In genomic region chr16:22152941-22153444, GRCm38 (mm10) we compare ENCODE assay signal across 26 mouse cellular contexts. TPM values are rescaled to one million over a fixed set of nuclear protein-coding genes. Genes with fewer than 3 reads are reported as not detected.
DNase-seq lines count a peak whose midpoint lies in the region; ATAC-seq lines count a peak whose summit lies in the region.
"Had no signal": no experiment of that assay in that cellular context is flagged by ENCODE, and none has a peak within 500 bp of the region (broad histone marks: within the 10 kb centered on the region; RNA-seq: fewer than 3 reads in every experiment).

No protein-coding gene starts in this region.

- peaks cover 15% of the 10 kb centered on the region; the same call in 1 of the 2 replicates for H3K4me1 ChIP-seq in forebrain, embryonic 11.5 days (replicated peaks; ENCODE audit: control insufficient read depth, insufficient read depth, low read length)
- H3K4me1 ChIP-seq in forebrain, embryonic 10.5 days: peaks cover 53% of the 10 kb centered on the region
- peaks cover 19% of the 10 kb centered on the region for H3K4me1 ChIP-seq in midbrain, embryonic 11.5 days (ENCODE audit: control insufficient read depth, insufficient read depth, low read length)
- H3K4me1 ChIP-seq in midbrain, embryonic 10.5 days: peaks cover 46% of the 10 kb centered on the region
- peaks cover 7% of the 10 kb centered on the region; the same call in 1 of the 2 replicates for H3K4me1 ChIP-seq in midbrain, embryonic 16.5 days (ENCODE audit: control insufficient read depth, insufficient read depth, low read length)

- no peaks in the 10 kb centered on the region for H3K27me3 ChIP-seq in forebrain, embryonic 11.5 days (ENCODE audit: control insufficient read depth, insufficient read depth, low read length)
- H3K27me3 ChIP-seq in forebrain, embryonic 10.5 days (ENCODE audit: poor library complexity, severe bottlenecking): no peaks in the 10 kb centered on the region
- no peaks in the 10 kb centered on the region for H3K27me3 ChIP-seq in midbrain, embryonic 11.5 days (ENCODE audit: control insufficient read depth, insufficient read depth, low read length)
- no peaks in the 10 kb centered on the region for H3K27me3 ChIP-seq in midbrain, embryonic 10.5 days (ENCODE audit: low read depth, poor library complexity, severe bottlenecking)
- H3K27me3 ChIP-seq in midbrain, embryonic 16.5 days (ENCODE audit: control insufficient read depth, insufficient read depth, low read depth, low read length): no peaks in the 10 kb centered on the region
- H3K27me3 ChIP-seq: CH12.LX; heart, embryonic 12.5 days; limb, embryonic 13.5 days; liver, embryonic 12.5 days had no signal

- no peak overlapping the region for H3K9ac ChIP-seq in forebrain, embryonic 11.5 days (ENCODE audit: low read length)
- H3K9ac ChIP-seq in midbrain, embryonic 11.5 days (ENCODE audit: low read length): no peak overlapping the region
- no peak overlapping the region for H3K9ac ChIP-seq in midbrain, embryonic 16.5 days (ENCODE audit: low read depth, low read length)
- H3K9ac ChIP-seq: forebrain, postnatal 0 days; heart, embryonic 12.5 days; limb, embryonic 13.5 days; liver, embryonic 12.5 days had no signal

- peak; percentile 45 for DNase-seq in forebrain, embryonic 11.5 days (ENCODE audit: low spot score)
- DNase-seq in forebrain, embryonic 10.5 days (ENCODE audit: extremely low spot score, low spot score): no peak
- DNase-seq in midbrain, embryonic 11.5 days (ENCODE audit: low spot score, missing footprints): peak; percentile 21
- DNase-seq in midbrain, embryonic 10.5 days (ENCODE audit: low spot score): no peak
- DNase-seq in 416B (ENCODE audit: low read depth): peak; percentile 28
- no peak for DNase-seq in lung, postnatal 10 days
- DNase-seq in ovary, postnatal 36 days (ENCODE audit: low spot score): no peak
- DNase-seq: adrenal gland, postnatal 10 days; cerebellum, adult 18-20 months; cerebellum, postnatal 14 days; forebrain, postnatal 0 days; gastrocnemius, postnatal 14 days; heart, adult 18-20 months; heart, postnatal 10 days; kidney, adult 8-10 months; kidney, postnatal 25 days; lung, adult 18-20 months; lung, postnatal 14 days; right cerebral cortex, postnatal 14 days; thymus, postnatal 14 days had no signal

- no peaks in the 10 kb centered on the region for H3K9me3 ChIP-seq in forebrain, embryonic 11.5 days (ENCODE audit: control insufficient read depth, low read length)
- H3K9me3 ChIP-seq in forebrain, embryonic 10.5 days: no peaks in the 10 kb centered on the region
- H3K9me3 ChIP-seq in midbrain, embryonic 11.5 days (ENCODE audit: control insufficient read depth, low read length): no peaks in the 10 kb centered on the region
- no peaks in the 10 kb centered on the region for H3K9me3 ChIP-seq in midbrain, embryonic 10.5 days (replicated peaks)
- H3K9me3 ChIP-seq in midbrain, embryonic 16.5 days (replicated peaks; ENCODE audit: control insufficient read depth, low read length, poor library complexity, severe bottlenecking): no peaks in the 10 kb centered on the region
- H3K9me3 ChIP-seq: heart, embryonic 12.5 days; limb, embryonic 13.5 days; liver, embryonic 12.5 days; megakaryocyte, embryonic 14.5 days had no signal

- no peak overlapping the region for H3K27ac ChIP-seq in forebrain, embryonic 11.5 days (ENCODE audit: low read depth, low read length)
- H3K27ac ChIP-seq in forebrain, embryonic 10.5 days: no peak overlapping the region
- H3K27ac ChIP-seq in midbrain, embryonic 11.5 days (ENCODE audit: low read depth, low read length): no peak overlapping the region
- no peak overlapping the region for H3K27ac ChIP-seq in midbrain, embryonic 10.5 days (replicated peaks)
- no peak overlapping the region for H3K27ac ChIP-seq in midbrain, embryonic 16.5 days (ENCODE audit: low read length)
- H3K27ac ChIP-seq: limb, embryonic 13.5 days; liver, embryonic 12.5 days had no signal

- no peak overlapping the region for H3K4me3 ChIP-seq in forebrain, embryonic 11.5 days (ENCODE audit: low read depth, low read length)
- no peak overlapping the region for H3K4me3 ChIP-seq in forebrain, embryonic 10.5 days
- H3K4me3 ChIP-seq in midbrain, embryonic 11.5 days (ENCODE audit: low read depth, low read length): no peak overlapping the region
- H3K4me3 ChIP-seq in midbrain, embryonic 10.5 days: no peak overlapping the region
- H3K4me3 ChIP-seq in midbrain, embryonic 16.5 days (ENCODE audit: low read depth, low read length): no peak overlapping the region
- H3K4me3 ChIP-seq: heart, embryonic 12.5 days; limb, embryonic 13.5 days; liver, embryonic 12.5 days; megakaryocyte, embryonic 14.5 days had no signal

- no peaks in the 10 kb centered on the region for H3K36me3 ChIP-seq in forebrain, embryonic 11.5 days (ENCODE audit: control insufficient read depth, insufficient read depth, low read length)
- H3K36me3 ChIP-seq in forebrain, embryonic 10.5 days (replicated peaks): peaks cover 15% of the 10 kb centered on the region
- H3K36me3 ChIP-seq in midbrain, embryonic 11.5 days (ENCODE audit: control insufficient read depth, insufficient read depth, low read length): no peaks in the 10 kb centered on the region
- H3K36me3 ChIP-seq in midbrain, embryonic 10.5 days: 0 out of 2 replicates have a peak, but pooled peaks cover 8% of the 10 kb centered on the region
- no peaks in the 10 kb centered on the region for H3K36me3 ChIP-seq in midbrain, embryonic 16.5 days (ENCODE audit: control insufficient read depth, insufficient read depth, low read length)
- H3K36me3 ChIP-seq: heart, embryonic 12.5 days had no signal

- 97% methylated on average over 11 of the region's 11 CpGs for WGBS in forebrain, embryonic 11.5 days
- 91% methylated on average over 11 of the region's 11 CpGs for WGBS in forebrain, embryonic 10.5 days
- 95% methylated on average over 11 of the region's 11 CpGs for WGBS in midbrain, embryonic 11.5 days
- 92% methylated on average over 11 of the region's 11 CpGs for WGBS in midbrain, embryonic 10.5 days
- WGBS in midbrain, embryonic 16.5 days: 93% methylated on average over 11 of the region's 11 CpGs

- no peak for ATAC-seq in forebrain, embryonic 11.5 days (replicated peaks; ENCODE audit: low FRiP score)
- 0 out of 2 replicates have a peak, but pooled peaks have one; percentile 19 for ATAC-seq in midbrain, embryonic 11.5 days (ENCODE audit: low FRiP score)
- peak; percentile 60; the same call in 1 of the 2 replicates for ATAC-seq in midbrain, embryonic 16.5 days
- ATAC-seq: forebrain, postnatal 0 days; liver, embryonic 12.5 days had no signal

- no peak overlapping the region for H3K4me2 ChIP-seq in forebrain, embryonic 11.5 days (ENCODE audit: low read depth, low read length, severe bottlenecking)
- no peak overlapping the region for H3K4me2 ChIP-seq in midbrain, embryonic 11.5 days
- H3K4me2 ChIP-seq in midbrain, embryonic 16.5 days (ENCODE audit: low read length): no peak overlapping the region
- H3K4me2 ChIP-seq: heart, embryonic 12.5 days; limb, embryonic 13.5 days; liver, embryonic 12.5 days had no signal

RNA-seq across cellular contexts. Expression of gene Igf2bp2, which starts 10.1 kb away (rescaled TPM):
- polyA plus RNA-seq in forebrain, embryonic 11.5 days (2014; fragmentation: Nextera tagmentation; extraction: Ambion mirVana): 155 and 169 TPM in 2 replicates
- polyA plus RNA-seq in forebrain, embryonic 10.5 days (2016; fragmentation: Nextera tagmentation; extraction: Ambion mirVana): 161 and 179 TPM in 2 replicates
- polyA plus RNA-seq in midbrain, embryonic 11.5 days (2014; fragmentation: Nextera tagmentation; extraction: Ambion mirVana): 108 and 109 TPM in 2 replicates
- 127 and 148 TPM in 2 replicates for polyA plus RNA-seq in midbrain, embryonic 10.5 days (2016; fragmentation: Nextera tagmentation; extraction: Ambion mirVana)
- polyA plus RNA-seq in midbrain, embryonic 16.5 days (2015; fragmentation: Nextera tagmentation; extraction: Ambion mirVana): 9.7 and 13.0 TPM in 2 replicates

Comparison
In these comparisons a context has a peak if more than half of its experiments do, and no peak if none do; other contexts are left out.
1. DNase-seq: peak in forebrain, embryonic 11.5 days (single experiment), midbrain, embryonic 11.5 days (single experiment) and 416B (single experiment); none in forebrain, embryonic 10.5 days (single experiment), midbrain, embryonic 10.5 days (single experiment), lung, postnatal 10 days (single experiment) and ovary, postnatal 36 days (single experiment).